In genomic region chr12:98984785-98985184, GRCm38 (mm10) we compare ENCODE assay signal across 16 mouse cellular contexts.
DNase-seq lines count a peak whose midpoint lies in the region.
"Had no signal": no experiment of that assay in that cellular context is flagged by ENCODE, and none has a peak within 500 bp of the region (broad histone marks: within the 10 kb centered on the region; RNA-seq: fewer than 3 reads in every experiment).

No protein-coding gene starts in this region.

- intact Hi-C loops in left cerebral cortex, postnatal 14 days (cut with DNase I) = no loop called here

- DNase-seq in heart, adult 11 months = peak; percentile 35
- DNase-seq in heart, adult 18-20 months = no peak
- DNase-seq in left cerebral cortex, postnatal 14 days (ENCODE audit: low spot score in 2 of 2) = peak; percentile 39 to 78
- DNase-seq in left cerebral cortex, adult 8-10 months (ENCODE audit: low spot score in 2 of 2) = no peak
- DNase-seq in brain, adult 2 months (ENCODE audit: low read depth, low spot score) = peak; percentile 44
- DNase-seq in adrenal gland, postnatal 4 days (ENCODE audit: low spot score in 2 of 2) = no peak
- DNase-seq: adrenal gland, adult 2 months; adrenal gland, postnatal 10 days; adrenal gland, postnatal 25 days; cerebellum, adult 11 months; cerebellum, adult 18-20 months; cerebellum, adult 8-10 months; cerebellum, adult 9-11 months; cerebellum, postnatal 14 days; cerebellum, postnatal 36 days; embryo, embryonic 11 days had no signal

Comparison
In these comparisons a context has a peak if more than half of its experiments do, and no peak if none do; other contexts are left out.
1. DNase-seq: peak in heart, adult 11 months (single experiment), left cerebral cortex, postnatal 14 days (2 of 2) and brain, adult 2 months (single experiment); none in heart, adult 18-20 months (0 of 2), left cerebral cortex, adult 8-10 months (0 of 2) and adrenal gland, postnatal 4 days (0 of 2).